Mouse (Mus musculus) lung, postnatal 0 days (tissue): ENCODE results near the gene Tcp11.

Experiments
- CTCF ChIP-seq: IDR thresholded peaks from 2 replicates; pipeline ENCODE4 v1.5.1; 2016; ENCODE audit warnings: antibody characterized with exemption, mild to moderate bottlenecking
- EP300 ChIP-seq: IDR thresholded peaks from 2 replicates; pipeline ENCODE4 v1.6.1; 2016; ENCODE audit warnings: antibody characterized with exemption, mild to moderate bottlenecking, control low read depth

DNA sequence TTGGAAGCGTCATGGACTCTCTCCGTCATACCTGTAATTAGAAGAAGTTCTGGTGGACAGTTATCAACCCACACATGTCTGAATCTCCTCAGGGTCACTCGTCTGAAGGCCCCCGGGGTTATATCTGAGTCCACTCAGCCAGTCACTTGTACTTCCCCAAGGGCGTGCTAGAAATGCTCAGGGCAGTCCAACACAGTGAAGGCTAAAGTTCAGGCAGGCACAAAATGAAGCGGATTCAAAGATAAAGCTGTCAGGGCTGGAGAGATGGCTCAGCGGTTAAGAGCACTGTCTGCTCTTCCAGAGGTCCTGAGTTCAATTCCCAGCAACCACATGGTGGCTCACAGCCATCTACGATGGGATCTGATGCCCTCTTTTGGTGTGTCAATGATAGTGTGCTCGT lies 2.4 kb downstream of the Tcp11 start:
- no peak for TF ChIP-seq CTCF
- TF ChIP-seq EP300 = no peak
